In the genomic region with DNA sequence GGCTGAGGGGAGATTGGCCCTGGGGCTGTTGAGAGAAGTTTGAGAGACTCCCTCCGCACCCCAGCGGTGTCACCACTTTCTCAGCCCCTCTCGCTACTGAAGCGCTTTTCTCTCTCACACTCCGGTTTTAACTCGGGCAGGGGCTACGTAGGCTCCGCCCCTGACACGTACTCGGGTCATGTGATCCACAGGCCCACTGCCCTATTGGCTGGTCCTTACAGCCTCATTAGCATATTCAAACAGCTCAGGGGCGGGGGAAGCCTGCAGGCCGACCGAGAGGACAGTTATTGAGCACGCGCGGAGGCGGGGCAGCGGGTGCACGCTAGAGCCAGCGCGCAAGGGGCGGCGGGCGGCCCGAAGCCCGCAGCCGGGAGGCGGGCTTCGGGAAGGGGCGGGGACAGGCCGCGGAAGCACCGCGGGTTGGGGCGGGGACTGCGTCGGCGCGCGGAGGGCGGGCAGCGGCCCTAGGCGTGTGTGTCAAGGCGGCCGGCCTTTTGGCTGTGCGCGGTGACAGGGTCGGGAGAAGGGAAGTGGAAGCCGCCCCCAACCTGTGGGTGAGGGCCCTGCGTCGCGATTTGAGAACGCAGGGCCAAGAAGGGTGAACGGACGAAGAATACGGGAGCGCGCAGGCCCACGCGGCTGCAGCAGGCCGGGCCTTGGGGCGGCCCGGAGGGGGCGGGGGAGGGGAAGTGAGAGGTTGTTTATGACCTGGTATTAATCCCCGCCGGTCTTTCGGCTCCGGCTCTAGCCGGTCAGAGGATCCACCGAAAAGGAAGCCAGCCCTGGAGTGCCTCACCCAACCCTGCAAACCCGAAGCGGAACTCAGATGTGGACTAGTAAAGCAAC, we compare ENCODE assay signal across 8 mouse cellular contexts. TPM values are rescaled to one million over a fixed set of nuclear protein-coding genes. Genes with fewer than 3 reads are reported as not detected.
DNase-seq lines count a peak whose midpoint lies in the region; ATAC-seq and TF ChIP-seq lines count a peak whose summit lies in the region.

Ints6 (minus strand) TSS at position 134 of the 846 bp plus-strand sequence.

- H3K36me3 ChIP-seq in kidney, embryonic 14.5 days (ENCODE audit: control insufficient read depth, insufficient read depth, low read length) = peaks cover 12% of the 10 kb centered on the region
- no peaks in the 10 kb centered on the region for H3K36me3 ChIP-seq in limb, embryonic 15.5 days

- H3K27me3 ChIP-seq in kidney, embryonic 14.5 days (ENCODE audit: control insufficient read depth, insufficient read depth, low read length) = no peaks in the 10 kb centered on the region
- H3K27me3 ChIP-seq in limb, embryonic 15.5 days = no peaks in the 10 kb centered on the region

- peaks cover 20% of the 10 kb centered on the region for H3K4me1 ChIP-seq in bone marrow macrophage, adult 2 months (ENCODE audit: control insufficient read depth, insufficient read depth, low read length)
- H3K4me1 ChIP-seq in embryonic fibroblast, embryonic 13.5 days (ENCODE audit: control insufficient read depth, insufficient read depth, low read length) = no peaks in the 10 kb centered on the region
- H3K4me1 ChIP-seq in kidney, embryonic 14.5 days (ENCODE audit: control insufficient read depth, insufficient read depth, low read length) = 0 out of 2 replicates have a peak, but pooled peaks cover 3% of the 10 kb centered on the region
- peaks cover 3% of the 10 kb centered on the region; the same call in 1 of the 2 replicates for H3K4me1 ChIP-seq in limb, embryonic 15.5 days

- H3K9ac ChIP-seq in kidney, embryonic 14.5 days (ENCODE audit: low read depth, low read length) = peak within 1 kb of the TSS; percentile 99
- peak within 1 kb of the TSS; percentile 98 for H3K9ac ChIP-seq in limb, embryonic 15.5 days

- H3K27ac ChIP-seq in bone marrow macrophage, adult 2 months (ENCODE audit: insufficient read depth, low read depth, low read length) = peak within 1 kb of the TSS; percentile 93
- H3K27ac ChIP-seq in embryonic fibroblast, embryonic 13.5 days (ENCODE audit: insufficient read depth, low read length) = peak within 1 kb of the TSS; percentile 95
- H3K27ac ChIP-seq in kidney, embryonic 14.5 days (ENCODE audit: low read depth, low read length) = peak within 1 kb of the TSS; percentile 98
- peak within 1 kb of the TSS; percentile 99 for H3K27ac ChIP-seq in limb, embryonic 15.5 days

- WGBS in kidney, embryonic 14.5 days = under 1% methylated on average over 59 of the region's 72 CpGs
- under 1% methylated on average over 72 of the region's 72 CpGs for WGBS in limb, embryonic 15.5 days

- no peak for TF ChIP-seq CTCF in bone marrow macrophage, adult 2 months (IDR thresholded peaks at IDR 0.05; ENCODE audit: low read depth, low read length)
- no peak for TF ChIP-seq CTCF in embryonic fibroblast, embryonic 13.5 days (IDR thresholded peaks at IDR 0.05; ENCODE audit: borderline replicate concordance, insufficient read depth, low read length)

- peak; percentile 97 for ATAC-seq in kidney, embryonic 14.5 days (ENCODE audit: low FRiP score, low TSS enrichment)
- ATAC-seq in limb, embryonic 15.5 days (ENCODE audit: insufficient number of reproducible peaks, low FRiP score, low TSS enrichment, low read depth) = peak; percentile 97

- H3K4me3 ChIP-seq in bone marrow macrophage, adult 2 months (ENCODE audit: insufficient read depth, low read length) = peak within 1 kb of the TSS; percentile 100
- peak within 1 kb of the TSS; percentile 96 for H3K4me3 ChIP-seq in embryonic fibroblast, embryonic 13.5 days (ENCODE audit: insufficient read depth, low read length)
- peak within 1 kb of the TSS; percentile 99 for H3K4me3 ChIP-seq in kidney, embryonic 14.5 days (ENCODE audit: low read length)
- peak within 1 kb of the TSS; percentile 96 for H3K4me3 ChIP-seq in limb, embryonic 15.5 days

- DNase-seq in A20 (ENCODE audit: low read depth, low spot score) = peak; percentile 100
- DNase-seq in heart, adult 9 months (ENCODE audit: low spot score in 2 of 2) = peak; percentile 99 to 100
- DNase-seq in monocyte, adult 2 months (ENCODE audit: low read depth in 1 of 2, low spot score in 2 of 2) = peak; percentile 97 to 98
- DNase-seq in spleen, postnatal 36 days (ENCODE audit: low spot score in 2 of 2) = peak; percentile 99 to 100

- peak within 1 kb of the TSS; percentile 57 for H3K4me2 ChIP-seq in kidney, embryonic 14.5 days (replicated peaks; ENCODE audit: low read depth, low read length)
- H3K4me2 ChIP-seq in limb, embryonic 15.5 days = peak within 1 kb of the TSS; percentile 59

- peak; percentile 99 for TF ChIP-seq POLR2A in bone marrow macrophage, adult 2 months (IDR thresholded peaks at IDR 0.05; ENCODE audit: borderline replicate concordance, low read depth, low read length)
- TF ChIP-seq POLR2A in embryonic fibroblast, embryonic 13.5 days (IDR thresholded peaks at IDR 0.05; ENCODE audit: low read depth, low read length) = peak; percentile 100

- no peaks in the 10 kb centered on the region for H3K9me3 ChIP-seq in kidney, embryonic 14.5 days (ENCODE audit: control insufficient read depth, low read length)
- no peaks in the 10 kb centered on the region for H3K9me3 ChIP-seq in limb, embryonic 15.5 days

RNA-seq across cellular contexts. Expression of gene Ints6, which starts in this region (rescaled TPM):
- 20.1 and 26.7 TPM in 2 replicates for polyA plus RNA-seq in bone marrow macrophage, adult 2 months (2012; ENCODE audit: insufficient read depth, insufficient read length, missing spikeins)
- 37.9 and 39.1 TPM in 2 replicates for polyA plus RNA-seq in embryonic fibroblast, embryonic 13.5 days (2011; ENCODE audit: insufficient read length, low read depth, missing spikeins)
- 26.1 and 32.1 TPM in 2 replicates for polyA plus RNA-seq in kidney, embryonic 14.5 days (2014; fragmentation: Nextera tagmentation; extraction: Ambion mirVana)
- polyA plus RNA-seq in limb, embryonic 15.5 days (2015; fragmentation: Nextera tagmentation; extraction: Ambion mirVana) = 17.8 and 24.2 TPM in 2 replicates

Comparison
In these comparisons a context has a peak if more than half of its experiments do, and no peak if none do; other contexts are left out.
1. Peak in every context shown above with its lines: DNase-seq, ATAC-seq, H3K4me3 ChIP-seq and H3K27ac ChIP-seq.